Mouse (Mus musculus) testis, postnatal 14 days (tissue): ENCODE data around the gene BC030867.

Experiments
- DNase-seq: peaks from one replicate; pipeline ENCODE4 v3.0.0; 2021; ENCODE audit warnings: low spot score

The BC030867 gene

DNA sequence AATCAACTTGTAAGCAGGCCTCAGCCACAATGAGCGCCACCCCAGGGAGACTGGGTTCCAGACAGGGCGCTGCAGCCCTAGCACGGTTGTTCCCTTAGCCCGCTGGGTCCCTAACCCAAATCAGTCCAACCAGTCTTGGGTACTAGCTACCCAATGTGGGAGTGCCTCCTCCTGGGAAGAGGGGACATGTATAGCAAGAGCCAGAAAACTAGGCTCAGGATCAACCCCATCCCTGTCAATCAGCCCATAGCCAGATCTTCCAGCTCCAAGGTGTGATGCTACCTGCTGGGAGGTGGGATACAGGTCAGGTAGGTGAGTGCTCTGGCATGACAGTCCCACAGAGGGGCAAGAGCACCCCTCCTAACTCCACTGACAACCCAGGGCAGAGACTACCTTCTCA lies 41.5 kb downstream of the BC030867 start:
- no peak for DNase-seq

DNA sequence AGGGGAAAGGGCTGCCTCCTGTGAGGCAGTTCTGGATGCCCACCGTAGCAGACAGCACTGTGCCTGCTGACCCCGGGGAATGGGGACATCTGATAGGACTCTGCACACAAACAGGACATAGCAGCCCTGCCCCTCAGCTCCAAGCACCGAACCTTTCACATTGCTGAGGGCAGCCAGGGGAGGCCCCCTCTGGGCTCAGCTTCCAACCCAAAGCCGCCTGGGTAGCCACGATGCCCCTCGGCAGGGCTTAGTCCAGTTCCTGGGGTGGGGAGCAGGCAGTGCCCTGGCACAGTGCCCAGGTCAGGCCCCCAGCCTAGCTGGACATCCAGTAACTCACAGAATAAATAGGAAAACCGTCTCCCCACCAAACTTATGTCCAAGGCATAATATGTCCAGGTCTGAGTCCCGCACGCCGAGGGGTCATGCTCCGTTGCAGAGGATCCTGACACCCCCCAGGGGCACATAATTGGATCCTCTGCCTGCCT lies 42.4 kb downstream of the BC030867 start:
- DNase-seq = no peak

GRCm38 (mm10) chr11:102293971-102294370 lies 45.3 kb downstream of the BC030867 start:
- DNase-seq = no peak

- no peak for DNase-seq
These were observed 45.7 kb downstream of the BC030867 start for GRCm38 (mm10) chr11:102294416-102294815.

GRCm38 (mm10) chr11:102294887-102295597 lies 46.4 kb downstream of the BC030867 start:
- DNase-seq = no peak

DNA sequence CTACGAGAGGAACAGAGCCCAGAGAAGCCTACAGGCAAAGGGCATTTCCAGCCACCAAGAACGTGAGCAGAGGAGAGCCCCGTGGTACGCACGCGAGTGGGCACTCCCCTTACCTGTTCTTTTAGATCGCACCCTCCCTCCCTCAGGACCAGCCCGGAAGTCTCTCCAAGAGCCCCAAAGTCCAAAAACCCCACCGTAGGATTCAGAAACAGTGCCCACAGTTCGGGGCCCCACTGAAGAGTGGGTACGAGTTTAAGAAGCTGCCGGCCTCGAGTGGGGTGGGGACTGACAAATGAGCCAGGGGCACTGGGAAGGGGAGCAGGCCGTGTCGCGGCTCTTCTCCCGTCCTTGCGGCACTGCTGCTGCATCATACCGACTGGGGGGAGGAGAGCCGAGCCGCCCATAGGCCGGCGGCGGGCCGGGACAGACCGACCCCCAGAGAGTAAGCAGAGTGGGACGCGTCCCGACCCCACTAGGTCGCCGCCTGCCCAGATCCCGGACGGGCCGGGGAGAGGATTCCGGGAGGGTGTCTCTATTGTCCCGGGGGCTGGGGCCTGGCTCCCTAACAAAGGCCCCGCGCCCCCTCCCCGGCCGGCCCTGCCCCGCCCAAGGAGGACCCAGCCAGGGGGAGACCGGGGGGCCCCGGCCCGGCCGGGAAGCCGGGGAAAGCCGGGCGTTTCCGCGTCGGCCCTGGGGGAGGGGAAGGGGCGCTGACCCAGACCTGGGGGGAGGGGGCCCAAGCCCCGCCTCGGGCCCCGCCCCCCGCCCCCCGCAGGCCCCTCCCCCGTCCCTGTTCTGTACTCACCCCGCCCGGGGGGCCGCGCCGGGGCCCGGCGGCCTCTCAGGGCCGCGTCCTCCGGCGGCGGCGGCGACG lies 47.2 kb downstream of the BC030867 start:
- DNase-seq = peak; percentile 69

GRCm38 (mm10) chr11:102296491-102297472 lies 48.1 kb downstream of the BC030867 start, which contains the start of gene Atxn7l3:
Atxn7l3 (minus strand) TSS chr11:102296631.
- DNase-seq = peak; percentile 99

DNA sequence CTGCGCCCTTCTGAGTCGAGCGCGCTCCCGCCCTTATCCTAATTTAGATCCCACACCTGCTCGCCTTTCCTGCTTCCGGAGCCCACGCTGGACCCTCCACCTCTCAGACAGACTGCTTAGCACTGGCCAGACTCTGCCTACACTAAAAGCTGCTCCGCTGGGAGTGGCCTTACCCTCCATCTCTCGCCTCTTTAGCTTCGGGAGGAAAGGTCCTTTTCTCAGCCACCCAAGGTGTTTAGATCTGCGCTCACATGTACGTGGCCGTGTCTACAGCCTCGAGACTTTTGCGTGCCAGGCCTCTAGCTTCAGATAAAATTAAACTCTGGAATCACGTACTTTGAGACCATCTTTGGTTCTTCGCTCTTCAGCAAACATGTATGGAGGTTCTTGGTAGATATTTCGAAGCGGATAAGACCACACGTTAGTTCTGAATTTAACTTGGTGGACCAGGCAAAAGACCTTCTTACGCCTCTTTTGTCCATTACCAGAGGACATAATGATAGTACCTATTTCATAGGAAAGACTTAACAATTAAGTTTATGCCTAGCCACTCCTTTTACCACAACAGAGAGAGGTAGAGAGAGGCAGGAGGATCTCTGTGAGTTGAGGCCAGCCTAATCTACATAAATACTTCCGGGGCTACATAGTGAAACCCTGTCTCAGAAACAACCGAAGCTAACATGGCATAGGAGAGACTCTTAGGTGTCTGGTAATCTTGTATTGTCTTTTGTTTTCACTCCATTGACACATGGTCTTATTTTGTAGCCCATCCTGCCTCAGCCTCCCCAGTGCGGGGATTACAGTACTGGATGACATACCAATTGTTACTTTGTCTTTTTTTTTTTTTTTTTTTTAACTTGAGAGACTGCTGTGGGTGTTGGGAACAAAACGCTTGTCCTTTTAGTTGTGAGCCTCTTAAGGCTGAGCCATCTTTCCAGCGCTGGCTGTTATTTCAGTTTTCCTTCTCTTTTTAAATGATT lies 49.2 kb downstream of the BC030867 start:
- DNase-seq = no peak

DNA sequence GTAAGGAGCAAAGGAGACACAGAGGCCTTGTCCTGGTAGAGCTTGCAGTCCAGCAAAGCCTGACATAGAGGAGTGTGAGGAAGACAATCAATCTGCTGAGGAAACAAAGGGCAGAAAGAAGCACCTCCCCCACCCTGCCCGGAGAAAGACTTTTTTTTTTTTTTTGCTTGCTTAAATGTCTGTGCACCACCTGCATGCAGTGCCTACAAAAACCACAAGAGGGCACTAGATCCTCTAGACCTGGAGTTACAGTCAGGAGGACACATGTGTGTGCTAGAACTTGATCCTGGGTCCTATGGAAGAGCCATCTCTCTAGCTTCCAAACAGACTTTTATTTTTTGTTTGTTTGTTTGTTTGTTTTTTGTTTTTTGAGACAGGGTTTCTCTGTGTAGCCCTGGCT lies 51.2 kb downstream of the BC030867 start:
- peak; percentile 72 for DNase-seq

- no peak for DNase-seq
These were observed 55.5 kb downstream of the BC030867 start for GRCm38 (mm10) chr11:102304141-102304540.

GRCm38 (mm10) chr11:102305359-102305758 lies 56.7 kb downstream of the BC030867 start:
- no peak for DNase-seq

DNA sequence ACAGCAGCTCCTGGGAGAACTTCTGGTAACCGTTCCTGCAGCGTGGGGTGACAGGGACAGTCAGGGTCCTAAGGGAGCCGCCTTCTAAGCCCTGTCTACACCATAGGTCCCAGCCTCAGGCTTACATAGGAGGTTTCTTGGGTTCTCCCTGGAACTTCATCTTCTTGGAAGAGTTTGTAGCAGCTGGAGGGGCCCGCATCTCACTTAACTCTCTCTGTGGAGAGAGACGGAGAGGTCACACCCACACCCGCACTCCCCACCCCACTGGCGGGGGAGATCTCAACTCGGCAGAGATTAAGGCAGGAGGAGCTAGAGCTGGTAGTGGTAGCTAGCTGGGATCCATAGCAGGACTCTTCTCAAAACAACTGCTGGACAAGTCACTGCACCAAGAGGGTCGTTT lies 59.4 kb downstream of the BC030867 start:
- no peak for DNase-seq

DNA sequence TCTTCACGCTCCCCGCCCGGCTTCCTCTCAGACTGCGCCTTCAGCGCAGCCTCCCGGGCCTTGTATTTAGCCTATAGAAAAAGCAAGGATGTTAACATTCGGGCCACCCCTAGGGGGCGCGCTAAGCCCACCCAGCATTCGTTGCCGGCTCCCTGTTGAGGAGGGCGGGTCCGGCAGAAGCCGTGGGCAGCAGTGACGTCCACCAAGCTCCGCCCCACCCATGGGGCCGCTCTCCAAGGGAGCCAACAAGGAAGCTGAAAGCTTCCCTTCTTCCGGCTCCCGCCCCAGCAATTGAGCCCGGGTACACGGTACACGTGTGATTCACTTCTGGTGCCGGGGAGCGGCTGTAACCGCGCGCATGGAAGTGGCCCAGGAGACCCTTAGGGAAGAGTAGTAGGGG lies 60.3 kb downstream of the BC030867 start:
- peak; percentile 94 for DNase-seq

DNA sequence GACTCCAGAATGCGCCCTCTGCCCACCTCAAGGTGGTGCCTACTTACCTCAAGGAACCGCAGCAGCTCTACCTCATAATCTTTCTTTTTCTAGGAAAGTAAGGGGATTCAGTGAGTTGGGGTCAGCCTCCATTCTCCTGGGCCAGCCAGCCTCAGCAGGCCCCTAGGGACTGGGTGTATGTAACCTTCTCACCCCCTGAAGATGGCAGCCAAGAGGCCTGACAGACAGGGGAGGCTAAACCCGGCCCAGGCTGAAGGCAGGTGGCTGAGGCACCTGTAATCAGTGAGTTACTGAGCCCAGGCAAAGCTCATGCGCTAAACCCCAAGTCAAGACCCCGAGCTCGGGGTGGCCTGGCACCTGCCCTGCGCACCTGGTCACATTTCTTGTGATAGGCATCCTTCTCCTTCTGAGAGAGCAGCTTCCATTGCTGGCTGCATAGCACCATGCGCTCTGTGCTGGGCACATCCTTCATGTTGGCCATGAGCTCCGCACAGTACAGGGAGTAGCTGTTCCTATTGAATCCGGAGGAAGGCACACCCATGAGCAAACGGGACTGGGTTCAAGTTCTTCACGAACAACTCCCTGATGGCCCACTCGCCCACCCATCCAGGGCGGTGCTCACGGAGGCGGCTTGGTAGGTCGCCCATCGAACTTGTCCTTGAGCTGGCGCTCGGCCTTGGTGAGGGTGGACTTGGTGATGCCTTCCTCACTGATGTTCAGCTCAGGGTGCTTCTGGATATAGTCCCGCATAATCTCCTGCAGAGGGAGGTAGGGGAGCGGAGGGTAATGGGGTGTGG lies 61.3 kb downstream of the BC030867 start:
- DNase-seq = peak; percentile 43

DNA sequence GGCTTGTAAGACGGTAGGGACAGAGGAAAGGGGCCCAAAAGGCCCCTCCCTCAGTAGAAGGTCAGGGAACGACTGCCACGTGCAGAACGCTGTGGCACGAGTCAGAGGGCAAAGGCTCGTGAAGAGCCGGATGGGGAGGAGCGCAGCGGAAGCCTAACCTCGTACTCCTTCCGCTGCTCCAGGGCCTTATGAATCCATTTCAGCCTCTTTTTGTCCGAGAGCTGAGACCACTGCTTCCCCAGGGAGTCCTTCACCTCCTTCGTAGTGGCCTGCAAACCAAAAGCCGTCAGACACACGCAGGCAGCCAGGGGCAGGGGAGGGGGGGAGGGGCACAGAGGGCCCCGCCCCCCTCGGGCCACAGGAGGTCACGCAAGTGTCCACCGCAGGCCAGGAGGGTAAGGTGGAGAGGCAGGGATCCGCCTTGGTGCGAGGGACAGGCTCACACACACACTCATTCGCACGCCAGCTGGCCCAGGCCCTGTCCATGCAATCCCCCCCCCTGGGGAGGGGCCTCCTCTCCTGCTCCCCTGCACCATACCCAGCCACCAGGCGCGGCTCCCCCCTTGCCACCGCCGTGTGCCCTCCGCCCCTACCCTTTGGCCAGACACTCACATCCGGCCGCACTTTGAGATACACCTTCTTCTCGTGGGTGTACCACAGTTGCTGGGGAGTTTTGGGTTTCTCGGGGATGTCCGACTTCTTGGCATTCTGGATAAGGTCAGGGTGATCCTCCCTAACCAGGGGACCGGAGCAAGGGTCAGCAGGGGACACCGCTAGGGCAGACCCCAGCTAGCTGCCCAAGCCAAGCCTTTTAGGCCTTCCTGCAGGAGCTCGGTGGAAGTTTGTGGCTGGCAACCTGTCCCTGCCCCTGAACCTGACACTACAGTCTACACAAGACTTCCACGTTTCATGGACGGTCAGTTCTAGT lies 62.4 kb downstream of the BC030867 start:
- no peak for DNase-seq

GRCm38 (mm10) chr11:102311966-102312365 lies 63.3 kb downstream of the BC030867 start:
- no peak for DNase-seq

DNA sequence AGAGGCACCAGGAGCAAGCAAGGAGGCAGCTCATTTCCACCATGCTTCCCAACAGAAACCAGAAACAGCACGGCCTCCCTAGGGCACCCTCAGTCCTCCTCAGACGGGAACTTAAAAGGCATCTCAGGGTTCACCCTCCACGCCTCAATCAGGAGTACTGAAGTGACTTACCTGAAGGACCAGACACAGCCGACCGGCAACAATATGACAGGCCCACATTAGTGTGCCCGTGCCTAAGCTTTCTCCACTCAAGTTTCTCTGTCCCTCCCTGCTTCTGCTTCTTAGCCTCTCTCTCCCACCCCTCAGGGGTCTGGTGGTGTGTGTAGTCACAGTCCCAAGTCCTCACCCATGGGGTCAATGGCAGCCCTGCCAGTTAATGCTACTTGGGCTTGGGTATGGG lies 63.9 kb downstream of the BC030867 start:
- DNase-seq = no peak

DNA sequence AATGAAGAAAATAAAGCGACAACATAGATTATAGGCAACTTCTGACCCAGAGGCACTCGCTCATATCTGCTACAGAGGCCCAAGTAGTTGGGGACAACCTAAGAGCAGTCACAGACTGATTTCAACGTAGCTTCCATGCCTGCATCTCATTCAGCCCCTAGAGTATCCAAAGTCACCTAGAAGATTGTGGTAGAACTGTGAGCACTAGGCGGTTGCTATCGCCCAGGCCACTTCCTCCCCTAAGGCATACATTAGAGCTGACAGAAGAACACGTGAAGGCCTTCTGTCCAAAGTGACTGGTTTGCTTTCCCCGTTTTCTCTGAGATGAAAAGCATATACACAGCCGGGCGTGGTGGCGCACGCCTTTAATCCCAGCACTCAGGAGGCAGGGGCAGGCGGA lies 65.6 kb downstream of the BC030867 start:
- DNase-seq = no peak
